Mouse (Mus musculus) ES-E14 (cell line): ENCODE data around the gene Tbc1d13. TPM values are rescaled to one million over a fixed set of nuclear protein-coding genes. Genes with fewer than 3 reads are reported as not detected.
"Not testable (repeated sequence)": the region's sequence is repeated elsewhere in the genome, so short reads cannot be mapped to it uniquely, and the experiment has no call there.

Source experiments
- DNase-seq: peaks from one replicate; pipeline ENCODE4 v3.0.0-alpha.2; 2013; ENCODE audit warnings: low read depth, low spot score
- H3K27ac ChIP-seq: 2 replicates; pipeline ENCODE4 v1.5.1; 2012; ENCODE audit warnings: low read depth, mild to moderate bottlenecking, low read length, moderate library complexity, mixed read lengths; ENCODE audit not compliant: poor library complexity, insufficient read depth, severe bottlenecking
- H3K36me3 ChIP-seq: 2 replicates; pipeline ENCODE4 v1.6.1; 2012; ENCODE audit warnings: mild to moderate bottlenecking, low read length, moderate library complexity, mixed read lengths; ENCODE audit not compliant: control insufficient read depth, poor library complexity, insufficient read depth, severe bottlenecking
- H3K4me1 ChIP-seq, 2 experiments: fragments of 150-350 bp in 1 of 2; sonication (generic) in 1 of 2; 2 replicates each; pipeline ENCODE4 v1.6.1; 2012; ENCODE audit warnings: low read length in 2 of 2, mild to moderate bottlenecking in 1 of 2, mixed read lengths in 1 of 2; ENCODE audit not compliant: control insufficient read depth in 2 of 2, insufficient read depth in 2 of 2, poor library complexity in 1 of 2
- H3K4me3 ChIP-seq, 2 experiments: fragments of 150-350 bp in 1 of 2; sonication (generic) in 1 of 2; 2 replicates each; pipeline ENCODE4 v1.5.1; 2012; ENCODE audit warnings: low read length in 2 of 2, low read depth in 1 of 2, mild to moderate bottlenecking in 1 of 2, mixed read lengths in 1 of 2; ENCODE audit not compliant: insufficient read depth in 1 of 2, poor library complexity in 1 of 2, severe bottlenecking in 1 of 2
- H3K9ac ChIP-seq: 2 replicates; pipeline ENCODE4 v1.6.1; 2012; ENCODE audit warnings: low read depth, mild to moderate bottlenecking, low read length, mixed read lengths; ENCODE audit not compliant: poor library complexity, insufficient read depth, severe bottlenecking
- H3K9me3 ChIP-seq: fragments of 150-350 bp; sonication (generic); 2 replicates; pipeline ENCODE4 v1.6.1; 2012; ENCODE audit warnings: low read depth, mild to moderate bottlenecking, low read length; ENCODE audit not compliant: control insufficient read depth, insufficient read depth
- CHD2 ChIP-seq: IDR thresholded peaks from 2 replicates; pipeline ENCODE4 v1.6.1; 2014; ENCODE audit warnings: mild to moderate bottlenecking, low read depth, low read length, inconsistent platforms
- HCFC1 ChIP-seq: IDR thresholded peaks from 2 replicates; pipeline ENCODE4 v1.6.1; 2012; ENCODE audit warnings: low read length, inconsistent platforms, borderline replicate concordance; ENCODE audit not compliant: insufficient read depth
- MAFK ChIP-seq: IDR thresholded peaks from 2 replicates; pipeline ENCODE4 v1.6.1; 2014; ENCODE audit warnings: mild to moderate bottlenecking, low read depth, low read length, inconsistent platforms; ENCODE audit not compliant: insufficient read depth
- ZC3H11A ChIP-seq: IDR thresholded peaks from 2 replicates; pipeline ENCODE4 v1.6.1; 2012; ENCODE audit warnings: low read depth, mild to moderate bottlenecking, inconsistent platforms, low read length, borderline replicate concordance
- ZNF384 ChIP-seq: IDR thresholded peaks from 2 replicates; pipeline ENCODE4 v1.6.1; 2012; ENCODE audit warnings: low read depth, low read length, inconsistent platforms
- in situ Hi-C, 2 experiments: fragments of 600-800 bp; cut with MboI; formaldehyde crosslinking; loops; one replicate each; pipeline ENCODE4 v1.15.1; 2025; ENCODE audit warnings: low sequenced_read_pairs in 2 of 2, inconsistent platforms in 1 of 2; ENCODE audit not compliant: unreplicated experiment in 2 of 2
- total RNA-seq: library from RNA; depleted of rRNA; stranded (reverse); fragments of 300-350 nt; gene quantifications from 2 replicates; pipeline ENCODE4 v1.2.3, GENCODE M21; 2012

Gene Tbc1d13
- total RNA-seq, 1 experiment = 62.4 TPM

- Histone ChIP-seq H3K4me3 (no peak overlapping the region), H3K36me3 (peaks cover 33% of the 10 kb centered on the region), H3K4me1 (peaks cover 0 to 18% of the 10 kb centered on the region in 2 experiments; a peak in 1 of 4 replicates), H3K27ac (no peak overlapping the region), H3K9me3 (no peaks in the 10 kb centered on the region), H3K9ac (no peak overlapping the region; the same call in 1 of the 2 replicates)
- TF ChIP-seq CHD2 (no peak), HCFC1 (no peak), MAFK (no peak), ZC3H11A (no peak), ZNF384 (no peak)
- in situ Hi-C loops = no loop called here
- no peak for DNase-seq
These were observed 18.3 kb downstream of the Tbc1d13 start for GRCm38 (mm10) chr2:30151840-30152239.

- no peak for TF ChIP-seq ZNF384
- TF ChIP-seq HCFC1 = no peak
- TF ChIP-seq ZC3H11A = no peak
- TF ChIP-seq CHD2 = no peak
- TF ChIP-seq MAFK = no peak
- Histone ChIP-seq H3K27ac (no peak overlapping the region), H3K4me1 (peaks cover 0 to 20% of the 10 kb centered on the region in 2 experiments; a peak in 1 of 4 replicates), H3K4me3 (no peak overlapping the region), H3K9me3 (no peaks in the 10 kb centered on the region), H3K9ac (no peak overlapping the region), H3K36me3 (peaks cover 25% of the 10 kb centered on the region; the same call in 1 of the 2 replicates)
- in situ Hi-C loops = no loop called here
- no peak for DNase-seq
These were observed 19.1 kb downstream of the Tbc1d13 start for GRCm38 (mm10) chr2:30152616-30153015.

GRCm38 (mm10) chr2:30159871-30160270, 26.3 kb downstream of the Tbc1d13 start:
- not testable (repeated sequence) for H3K9me3 ChIP-seq, H3K27ac ChIP-seq, H3K9ac ChIP-seq, H3K4me1 ChIP-seq, DNase-seq, H3K36me3 ChIP-seq
- in situ Hi-C loops = loop anchor here in 1 of 2 experiments (5.0 kb wide), 1 partner anchor 53 kb away; no protein-coding TSS in a partner anchor
- H3K4me3 ChIP-seq = 0 out of 4 replicates have a peak overlapping the region, but pooled peaks of 1 of the 2 experiments have one; percentile 5

GRCm38 (mm10) chr2:30161809-30162208, 28.3 kb downstream of the Tbc1d13 start:
- Histone ChIP-seq H3K27ac (no peak overlapping the region), H3K9ac (no peak overlapping the region), H3K36me3 (no peaks in the 10 kb centered on the region), H3K4me3 (no peak overlapping the region), H3K4me1 (peaks cover 0 to 6% of the 10 kb centered on the region in 2 experiments; a peak in 1 of 4 replicates), H3K9me3 (no peaks in the 10 kb centered on the region)
- DNase-seq = peak; percentile 47
- 0 out of 2 replicates have a peak, but pooled peaks have one; percentile 7 for TF ChIP-seq ZNF384
- TF ChIP-seq MAFK = no peak
- no peak for TF ChIP-seq CHD2
- TF ChIP-seq HCFC1 = no peak
- TF ChIP-seq ZC3H11A = peak; percentile 72; the same call in 1 of the 2 replicates
- in situ Hi-C loops = no loop called here

- DNase-seq = no peak
- Histone ChIP-seq H3K4me3 (no peak overlapping the region), H3K4me1 (peaks cover 0 to 4% of the 10 kb centered on the region in 2 experiments; a peak in 1 of 4 replicates), H3K27ac (no peak overlapping the region), H3K9ac (no peak overlapping the region), H3K9me3 (no peaks in the 10 kb centered on the region), H3K36me3 (no peaks in the 10 kb centered on the region)
- in situ Hi-C loops = no loop called here
- TF ChIP-seq CHD2 (no peak), HCFC1 (no peak), MAFK (no peak), ZNF384 (no peak)
These were observed 30.9 kb downstream of the Tbc1d13 start for GRCm38 (mm10) chr2:30164340-30164932.
